Mouse (Mus musculus): ENCODE data around the gene Foxn3. TPM values are rescaled to one million over a fixed set of nuclear protein-coding genes. Genes with fewer than 3 reads are reported as not detected.
A peak's percentile ranks its signal among the peaks of the same experiment; 100 is the strongest.

Foxn3 gene
- total RNA-seq, 2 experiments from 2014 or later = 58.2 to 106 TPM

GRCm38 (mm10) chr12:99373584-99373983, 189.8 kb downstream of the Foxn3 start:
- no peak for ATAC-seq (replicated peaks; ENCODE audit: low FRiP score, poor library complexity, severe bottlenecking)

- no peak for ATAC-seq (replicated peaks; ENCODE audit: low FRiP score, poor library complexity, severe bottlenecking)
These were observed 191.9 kb downstream of the Foxn3 start for GRCm38 (mm10) chr12:99371500-99371899.

GRCm38 (mm10) chr12:99368251-99368650, 195.1 kb downstream of the Foxn3 start:
- ATAC-seq (replicated peaks; ENCODE audit: low FRiP score, poor library complexity, severe bottlenecking) = no peak

GRCm38 (mm10) chr12:99365999-99366398, 197.4 kb downstream of the Foxn3 start:
- no peak for ATAC-seq (replicated peaks; ENCODE audit: low FRiP score, poor library complexity, severe bottlenecking)

GRCm38 (mm10) chr12:99364201-99364600, 199.2 kb downstream of the Foxn3 start:
- ATAC-seq (replicated peaks; ENCODE audit: low FRiP score, poor library complexity, severe bottlenecking) = no peak

- ATAC-seq (replicated peaks; ENCODE audit: low FRiP score, poor library complexity, severe bottlenecking) = peak; percentile 76
These were observed 200.4 kb downstream of the Foxn3 start for GRCm38 (mm10) chr12:99363024-99363423.

GRCm38 (mm10) chr12:99361752-99362132, 201.6 kb downstream of the Foxn3 start:
- no peak for ATAC-seq (replicated peaks; ENCODE audit: low FRiP score, poor library complexity, severe bottlenecking)

- no peak for ATAC-seq (replicated peaks; ENCODE audit: low FRiP score, poor library complexity, severe bottlenecking)
These were observed 202.2 kb downstream of the Foxn3 start for GRCm38 (mm10) chr12:99360958-99361751.

GRCm38 (mm10) chr12:99358698-99359097, 204.7 kb downstream of the Foxn3 start:
- no peak for ATAC-seq (replicated peaks; ENCODE audit: low FRiP score, poor library complexity, severe bottlenecking)

GRCm38 (mm10) chr12:99356660-99357059, 206.7 kb downstream of the Foxn3 start:
- ATAC-seq (replicated peaks; ENCODE audit: low FRiP score, poor library complexity, severe bottlenecking) = no peak

GRCm38 (mm10) chr12:99353692-99354091, 209.7 kb downstream of the Foxn3 start:
- ATAC-seq (replicated peaks; ENCODE audit: low FRiP score, poor library complexity, severe bottlenecking) = no peak

- ATAC-seq (replicated peaks; ENCODE audit: low FRiP score, poor library complexity, severe bottlenecking) = 0 out of 2 replicates have a peak, but pooled peaks have one; percentile 6
These were observed 210.8 kb downstream of the Foxn3 start for GRCm38 (mm10) chr12:99352583-99352982.

- ATAC-seq (replicated peaks; ENCODE audit: low FRiP score, poor library complexity, severe bottlenecking) = no peak
These were observed 211.2 kb downstream of the Foxn3 start for GRCm38 (mm10) chr12:99352136-99352535.

- no peak for ATAC-seq (replicated peaks; ENCODE audit: low FRiP score, poor library complexity, severe bottlenecking)
These were observed 211.7 kb downstream of the Foxn3 start for GRCm38 (mm10) chr12:99351731-99352130.

- ATAC-seq (replicated peaks; ENCODE audit: low FRiP score, poor library complexity, severe bottlenecking) = peak; percentile 94
These were observed 213.8 kb downstream of the Foxn3 start for GRCm38 (mm10) chr12:99349650-99349997.

GRCm38 (mm10) chr12:99348940-99349649, 214.3 kb downstream of the Foxn3 start:
- no peak for ATAC-seq (replicated peaks; ENCODE audit: low FRiP score, poor library complexity, severe bottlenecking)

GRCm38 (mm10) chr12:99347512-99347911, 215.9 kb downstream of the Foxn3 start:
- no peak for ATAC-seq (replicated peaks; ENCODE audit: low FRiP score, poor library complexity, severe bottlenecking)

- ATAC-seq (replicated peaks; ENCODE audit: low FRiP score, poor library complexity, severe bottlenecking) = no peak
These were observed 216.4 kb downstream of the Foxn3 start for GRCm38 (mm10) chr12:99346982-99347381.

GRCm38 (mm10) chr12:99345323-99345722, 218.1 kb downstream of the Foxn3 start:
- ATAC-seq (replicated peaks; ENCODE audit: low FRiP score, poor library complexity, severe bottlenecking) = no peak

GRCm38 (mm10) chr12:99343378-99343777, 220.0 kb downstream of the Foxn3 start:
- no peak for ATAC-seq (replicated peaks; ENCODE audit: low FRiP score, poor library complexity, severe bottlenecking)

- ATAC-seq (replicated peaks; ENCODE audit: low FRiP score, poor library complexity, severe bottlenecking) = no peak
These were observed 221.2 kb downstream of the Foxn3 start for GRCm38 (mm10) chr12:99342160-99342559.
